Mouse (Mus musculus) limb, embryonic 10.5 days (tissue): ENCODE measurements around the gene Phldb3. TPM values are rescaled to one million over a fixed set of nuclear protein-coding genes. Genes with fewer than 3 reads are reported as not detected.

Experiments
- DNase-seq: peaks from one replicate; pipeline ENCODE4 v3.0.0-alpha.2; 2017; ENCODE audit warnings: low spot score
- H3K27ac ChIP-seq: fragments of 300-500 bp; sonication (generic); 2 replicates; pipeline ENCODE4 v1.5.1; 2016; ENCODE audit warnings: mild to moderate bottlenecking
- H3K27me3 ChIP-seq: fragments of 300-500 bp; sonication (generic); 2 replicates; pipeline ENCODE4 v1.6.1; 2016; ENCODE audit warnings: low read depth, mild to moderate bottlenecking; ENCODE audit not compliant: poor library complexity, severe bottlenecking
- H3K36me3 ChIP-seq: fragments of 300-500 bp; sonication (generic); 2 replicates; pipeline ENCODE4 v1.6.1; 2016; ENCODE audit warnings: mild to moderate bottlenecking, moderate library complexity
- H3K4me1 ChIP-seq: fragments of 300-500 bp; sonication (generic); 2 replicates; pipeline ENCODE4 v1.6.1; 2016
- H3K4me3 ChIP-seq: fragments of 300-500 bp; sonication (generic); 2 replicates; pipeline ENCODE4 v1.5.1; 2016; ENCODE audit warnings: mild to moderate bottlenecking, moderate library complexity
- H3K9me3 ChIP-seq: fragments of 300-500 bp; sonication (generic); replicated peaks from 2 replicates; pipeline ENCODE4 v1.6.1; 2016; ENCODE audit warnings: mild to moderate bottlenecking
- WGBS: fragments of 180-500 bp; shearing (Covaris S2); methylation state at CpG from one replicate; pipeline ENCODE4 v1.1.7; 2016; 5-methylcytosine and 5-hydroxymethylcytosine counted together
- polyA plus RNA-seq: library from polyadenylated mRNA; unstranded; fragments of >200 nt; fragmentation: Nextera tagmentation; extraction: Ambion mirVana; gene quantifications from 2 replicates; pipeline ENCODE4 v1.2.1, GENCODE M21; 2016

The Phldb3 gene
- polyA plus RNA-seq, result 0.09 and 0.14 TPM in 2 replicates

DNA sequence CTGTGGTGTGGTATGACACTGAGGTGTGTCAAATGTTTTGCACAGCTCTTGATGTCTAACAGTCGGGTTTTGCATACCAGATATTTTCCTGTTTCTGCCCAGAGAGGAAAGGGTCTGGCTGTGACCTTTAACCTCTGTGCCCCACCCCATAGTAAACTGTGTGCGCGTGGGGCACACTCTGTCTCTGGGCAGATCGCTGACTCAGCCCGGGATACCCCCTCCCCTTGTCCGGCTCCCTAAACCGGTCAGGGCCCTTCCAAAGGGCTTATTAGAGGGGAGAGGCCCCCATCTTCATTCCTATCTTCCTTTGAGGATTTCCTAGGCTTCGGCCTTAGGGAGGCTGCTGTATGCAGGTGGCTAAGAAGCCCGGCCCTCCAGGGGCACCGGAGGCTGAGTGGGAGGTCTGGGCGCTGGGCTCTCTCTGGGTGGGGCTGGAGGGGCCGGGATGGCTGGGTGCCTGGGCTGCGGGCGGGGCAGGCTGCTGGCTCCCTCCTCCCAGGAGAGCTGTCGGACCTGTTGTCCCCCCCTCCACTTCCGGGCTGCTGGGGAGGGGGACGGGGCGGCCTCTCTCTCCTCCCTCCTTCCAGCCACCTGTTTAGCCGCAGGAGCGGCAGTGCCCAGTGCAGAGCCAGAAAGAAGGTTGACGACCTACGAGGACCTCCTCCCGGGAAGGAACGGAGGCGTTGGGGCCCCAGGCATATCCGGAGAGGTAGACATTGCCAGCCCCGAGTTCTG is at the start of gene Phldb3:
Gene Phldb3 (plus strand): TSS at position 620 of the 735 bp plus-strand sequence.
- DNase-seq, result peak; percentile 48
- peaks cover 12% of the 10 kb centered on the region; the same call in 1 of the 2 replicates for H3K36me3 ChIP-seq
- H3K27ac ChIP-seq, result no peak within 1 kb of the TSS
- no peaks in the 10 kb centered on the region for H3K9me3 ChIP-seq
- peaks cover 67% of the 10 kb centered on the region for H3K27me3 ChIP-seq
- 2% methylated on average over 27 of the region's 27 CpGs for WGBS
- H3K4me1 ChIP-seq, result peaks cover 25% of the 10 kb centered on the region
- peak within 1 kb of the TSS; percentile 51 for H3K4me3 ChIP-seq

GRCm38 (mm10) chr7:24561450-24561849 is 49.1 kb upstream of the Phldb3 start:
- H3K27ac ChIP-seq, result no peak overlapping the region
- H3K36me3 ChIP-seq, result peaks cover 92% of the 10 kb centered on the region
- no peaks in the 10 kb centered on the region for H3K4me1 ChIP-seq
- H3K27me3 ChIP-seq, result no peaks in the 10 kb centered on the region
- H3K4me3 ChIP-seq, result no peak overlapping the region
- no peaks in the 10 kb centered on the region for H3K9me3 ChIP-seq
- 96% methylated on average over 4 of the region's 4 CpGs for WGBS
- no peak for DNase-seq

DNA sequence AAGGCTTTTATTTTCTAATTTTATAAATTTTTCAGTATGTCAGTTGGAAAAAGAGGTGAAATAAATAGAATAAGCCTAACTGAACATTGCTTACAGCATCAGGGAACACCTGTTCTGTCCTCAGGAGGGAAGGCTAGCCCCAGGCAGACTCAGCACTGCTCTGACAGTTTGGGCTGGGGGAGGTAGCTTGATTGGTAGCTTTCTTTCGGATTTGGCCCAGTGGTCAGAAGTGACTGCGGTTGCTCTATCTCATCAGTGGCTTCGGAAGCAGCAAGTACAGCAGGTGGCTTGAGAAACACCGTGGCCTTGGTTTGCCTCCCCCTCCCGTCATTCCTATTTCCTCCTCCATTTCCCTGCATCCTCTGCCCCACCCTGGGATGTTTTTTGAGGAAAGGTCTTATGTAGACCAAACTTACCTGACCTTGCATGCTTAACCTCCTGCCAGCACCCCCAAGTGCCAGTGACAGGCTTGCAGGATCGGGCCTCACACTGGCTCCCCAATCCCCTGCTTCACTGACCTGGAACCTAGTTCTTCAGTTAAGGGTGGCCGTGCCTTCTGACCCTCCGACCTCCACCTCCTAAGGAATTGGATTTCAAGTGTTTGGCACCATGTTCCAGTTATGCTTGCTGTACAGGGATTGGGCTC is 47.2 kb upstream of the Phldb3 start:
- no peaks in the 10 kb centered on the region for H3K4me1 ChIP-seq
- no peak overlapping the region for H3K27ac ChIP-seq
- no peak overlapping the region for H3K4me3 ChIP-seq
- WGBS, result 88% methylated on average over 8 of the region's 8 CpGs
- DNase-seq, result no peak
- H3K36me3 ChIP-seq, result peaks cover 97% of the 10 kb centered on the region
- no peaks in the 10 kb centered on the region for H3K9me3 ChIP-seq
- no peaks in the 10 kb centered on the region for H3K27me3 ChIP-seq

GRCm38 (mm10) chr7:24563837-24564206 is 46.7 kb upstream of the Phldb3 start:
- no peaks in the 10 kb centered on the region for H3K4me1 ChIP-seq
- H3K36me3 ChIP-seq, result peaks cover 97% of the 10 kb centered on the region
- 91% methylated on average over 4 of the region's 4 CpGs for WGBS
- no peak overlapping the region for H3K4me3 ChIP-seq
- DNase-seq, result no peak
- no peaks in the 10 kb centered on the region for H3K27me3 ChIP-seq
- no peaks in the 10 kb centered on the region for H3K9me3 ChIP-seq
- H3K27ac ChIP-seq, result no peak overlapping the region

DNA sequence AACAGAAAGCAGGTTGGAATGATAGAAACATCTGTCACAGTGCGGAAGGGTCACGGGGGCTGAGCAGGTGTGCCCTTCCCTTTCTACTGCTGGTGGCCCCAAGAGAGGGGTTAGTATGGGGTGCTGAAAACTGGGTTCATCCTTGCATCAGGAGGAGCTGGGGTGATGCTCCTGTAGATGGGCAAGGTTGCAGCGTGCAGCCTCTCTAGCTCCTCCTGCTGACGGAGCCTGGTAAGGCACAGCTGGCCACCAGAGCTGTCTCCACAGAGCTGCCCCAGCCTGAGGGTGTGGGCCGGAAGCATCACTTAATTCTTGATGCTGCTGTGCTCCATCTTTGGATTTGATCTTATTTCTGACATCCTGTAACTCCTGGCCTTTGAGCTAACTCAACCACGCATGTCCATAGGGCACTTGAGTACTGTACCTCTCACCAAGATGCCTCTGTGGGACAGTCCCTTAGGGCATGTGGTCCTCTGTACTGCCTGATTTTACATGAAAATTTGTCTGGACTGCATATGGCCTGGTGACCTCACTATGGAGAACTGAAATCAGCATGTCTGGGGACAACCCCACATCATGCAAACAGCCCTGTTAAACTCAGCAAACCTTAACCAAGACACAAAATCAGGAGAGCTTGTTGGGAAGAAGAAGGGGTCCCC is 45.8 kb upstream of the Phldb3 start:
- WGBS, result 62% methylated on average over 6 of the region's 6 CpGs
- Histone ChIP-seq H3K4me1 (no peaks in the 10 kb centered on the region), H3K36me3 (peaks cover 95% of the 10 kb centered on the region), H3K27me3 (no peaks in the 10 kb centered on the region), H3K4me3 (no peak overlapping the region), H3K9me3 (no peaks in the 10 kb centered on the region), H3K27ac (no peak overlapping the region)
- DNase-seq, result peak; percentile 73

GRCm38 (mm10) chr7:24565627-24566026 is 44.9 kb upstream of the Phldb3 start:
- no peaks in the 10 kb centered on the region for H3K9me3 ChIP-seq
- WGBS, result 93% methylated on average over 11 of the region's 11 CpGs
- H3K36me3 ChIP-seq, result peaks cover 95% of the 10 kb centered on the region
- H3K4me3 ChIP-seq, result no peak overlapping the region
- no peak overlapping the region for H3K27ac ChIP-seq
- no peaks in the 10 kb centered on the region for H3K27me3 ChIP-seq
- no peak for DNase-seq
- H3K4me1 ChIP-seq, result no peaks in the 10 kb centered on the region

DNA sequence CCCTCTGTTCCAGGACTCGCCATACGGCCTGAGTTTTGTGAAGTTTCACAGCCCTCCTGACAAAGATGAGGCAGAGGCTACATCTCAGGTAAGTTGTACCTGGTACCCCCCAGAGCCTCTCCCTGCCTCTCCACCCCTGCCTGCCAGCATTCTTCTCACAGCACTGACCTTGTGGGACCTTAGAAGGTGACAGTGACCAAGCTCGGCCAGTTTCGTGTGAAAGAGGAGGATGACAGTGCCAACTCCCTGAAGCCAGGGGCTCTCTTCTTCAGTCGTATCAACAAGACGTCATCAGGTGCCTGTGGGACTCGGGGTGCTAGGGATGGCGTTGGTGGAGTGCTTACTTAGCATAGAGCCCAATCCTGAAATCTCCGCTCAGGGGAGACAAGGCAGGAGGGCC is 44.4 kb upstream of the Phldb3 start:
- H3K4me1 ChIP-seq, result no peaks in the 10 kb centered on the region
- no peaks in the 10 kb centered on the region for H3K9me3 ChIP-seq
- peaks cover 95% of the 10 kb centered on the region for H3K36me3 ChIP-seq
- no peak for DNase-seq
- no peak overlapping the region for H3K4me3 ChIP-seq
- 93% methylated on average over 9 of the region's 9 CpGs for WGBS
- H3K27me3 ChIP-seq, result no peaks in the 10 kb centered on the region
- no peak overlapping the region for H3K27ac ChIP-seq

DNA sequence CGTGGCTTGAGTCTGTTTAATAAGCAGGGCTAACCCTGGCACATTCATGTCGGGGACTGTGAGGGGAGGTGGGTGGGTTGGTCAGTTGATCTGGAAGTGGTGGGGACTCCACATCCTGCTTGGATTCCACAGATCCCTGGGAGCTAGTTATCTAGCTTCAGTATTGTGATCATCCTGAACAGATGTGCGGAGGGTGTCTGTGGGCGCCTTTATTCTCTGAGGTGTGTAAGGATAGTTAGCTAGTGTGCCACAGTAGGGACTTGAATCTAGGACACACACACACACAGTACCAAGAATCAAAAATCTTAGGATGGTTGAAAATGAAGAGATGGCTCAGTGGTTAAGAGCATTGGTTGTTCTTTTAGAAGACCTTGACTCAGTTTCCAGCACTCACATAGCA is 42.1 kb upstream of the Phldb3 start:
- no peak for DNase-seq
- Histone ChIP-seq H3K27ac (no peak overlapping the region), H3K4me3 (no peak overlapping the region), H3K9me3 (no peaks in the 10 kb centered on the region), H3K27me3 (no peaks in the 10 kb centered on the region), H3K4me1 (peaks cover 2% of the 10 kb centered on the region; the same call in 1 of the 2 replicates), H3K36me3 (peaks cover 95% of the 10 kb centered on the region)
- WGBS, result 94% methylated on average over 4 of the region's 4 CpGs

GRCm38 (mm10) chr7:24571071-24571470 is 39.5 kb upstream of the Phldb3 start:
- peaks cover 3% of the 10 kb centered on the region; the same call in 1 of the 2 replicates for H3K4me1 ChIP-seq
- DNase-seq, result no peak
- no peaks in the 10 kb centered on the region for H3K9me3 ChIP-seq
- H3K27me3 ChIP-seq, result no peaks in the 10 kb centered on the region
- WGBS, result 86% methylated on average over 4 of the region's 4 CpGs
- peaks cover 77% of the 10 kb centered on the region for H3K36me3 ChIP-seq
- no peak overlapping the region for H3K4me3 ChIP-seq
- H3K27ac ChIP-seq, result no peak overlapping the region

GRCm38 (mm10) chr7:24572455-24572854 is 38.1 kb upstream of the Phldb3 start:
- DNase-seq, result no peak

DNA sequence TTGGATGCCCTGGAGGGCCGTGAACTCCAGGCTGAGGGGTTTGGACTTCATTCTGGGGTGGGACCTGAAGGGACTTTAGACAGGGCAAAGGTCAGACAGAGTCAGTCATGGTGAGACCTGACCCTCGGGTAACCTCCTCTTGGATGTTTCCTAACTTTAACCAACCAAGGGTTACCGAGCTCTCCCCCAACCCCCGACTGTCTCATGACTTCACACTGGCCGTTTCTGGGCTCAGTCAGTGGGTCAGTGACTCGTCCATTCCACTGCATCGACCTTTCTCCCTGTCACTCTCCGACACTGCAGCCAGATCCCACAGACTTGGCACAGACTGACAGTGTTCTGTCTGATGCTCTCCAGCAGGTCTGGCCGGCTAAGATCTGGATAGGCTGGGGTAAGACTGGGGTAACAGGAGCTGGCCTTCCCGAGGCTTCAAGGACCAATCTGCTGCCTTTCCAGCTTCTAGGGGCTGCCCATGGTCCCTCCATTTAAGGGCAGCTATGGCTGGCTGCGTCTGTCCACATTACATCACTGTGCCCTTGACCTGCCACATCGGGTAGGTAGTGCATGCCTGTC is 36.3 kb upstream of the Phldb3 start:
- Histone ChIP-seq H3K4me3 (no peak overlapping the region), H3K27me3 (no peaks in the 10 kb centered on the region), H3K27ac (no peak overlapping the region), H3K4me1 (peaks cover 3% of the 10 kb centered on the region; the same call in 1 of the 2 replicates), H3K36me3 (peaks cover 46% of the 10 kb centered on the region), H3K9me3 (no peaks in the 10 kb centered on the region)
- WGBS, result 61% methylated on average over 12 of the region's 12 CpGs
- no peak for DNase-seq

More at GRCm38 (mm10) chr7:24572455-24572854, 38.1 kb upstream of the Phldb3 start:
- no peaks in the 10 kb centered on the region for H3K9me3 ChIP-seq
- peaks cover 63% of the 10 kb centered on the region for H3K36me3 ChIP-seq
- peaks cover 3% of the 10 kb centered on the region; the same call in 1 of the 2 replicates for H3K4me1 ChIP-seq
- no peak overlapping the region for H3K4me3 ChIP-seq
- H3K27ac ChIP-seq, result no peak overlapping the region
- 58% methylated on average over 5 of the region's 5 CpGs for WGBS
- H3K27me3 ChIP-seq, result no peaks in the 10 kb centered on the region

GRCm38 (mm10) chr7:24577811-24578210 is 32.8 kb upstream of the Phldb3 start:
- Histone ChIP-seq H3K27ac (no peak overlapping the region), H3K9me3 (no peaks in the 10 kb centered on the region), H3K4me3 (no peak overlapping the region), H3K27me3 (no peaks in the 10 kb centered on the region), H3K36me3 (peaks cover 12% of the 10 kb centered on the region), H3K4me1 (peaks cover 3% of the 10 kb centered on the region; the same call in 1 of the 2 replicates)
- 95% methylated on average over 10 of the region's 10 CpGs for WGBS
- no peak for DNase-seq

- no peak for DNase-seq
- no peaks in the 10 kb centered on the region for H3K9me3 ChIP-seq
- H3K27ac ChIP-seq, result no peak overlapping the region
- H3K36me3 ChIP-seq, result no peaks in the 10 kb centered on the region
- H3K27me3 ChIP-seq, result peaks cover 44% of the 10 kb centered on the region
- H3K4me1 ChIP-seq, result peaks cover 10% of the 10 kb centered on the region
- H3K4me3 ChIP-seq, result no peak overlapping the region
- 93% methylated on average over 6 of the region's 6 CpGs for WGBS
Observed at GRCm38 (mm10) chr7:24584876-24585275, 25.7 kb upstream of the Phldb3 start.
